Mouse (Mus musculus): ENCODE results near the gene Aqp11.

Aqp11 gene

DNA sequence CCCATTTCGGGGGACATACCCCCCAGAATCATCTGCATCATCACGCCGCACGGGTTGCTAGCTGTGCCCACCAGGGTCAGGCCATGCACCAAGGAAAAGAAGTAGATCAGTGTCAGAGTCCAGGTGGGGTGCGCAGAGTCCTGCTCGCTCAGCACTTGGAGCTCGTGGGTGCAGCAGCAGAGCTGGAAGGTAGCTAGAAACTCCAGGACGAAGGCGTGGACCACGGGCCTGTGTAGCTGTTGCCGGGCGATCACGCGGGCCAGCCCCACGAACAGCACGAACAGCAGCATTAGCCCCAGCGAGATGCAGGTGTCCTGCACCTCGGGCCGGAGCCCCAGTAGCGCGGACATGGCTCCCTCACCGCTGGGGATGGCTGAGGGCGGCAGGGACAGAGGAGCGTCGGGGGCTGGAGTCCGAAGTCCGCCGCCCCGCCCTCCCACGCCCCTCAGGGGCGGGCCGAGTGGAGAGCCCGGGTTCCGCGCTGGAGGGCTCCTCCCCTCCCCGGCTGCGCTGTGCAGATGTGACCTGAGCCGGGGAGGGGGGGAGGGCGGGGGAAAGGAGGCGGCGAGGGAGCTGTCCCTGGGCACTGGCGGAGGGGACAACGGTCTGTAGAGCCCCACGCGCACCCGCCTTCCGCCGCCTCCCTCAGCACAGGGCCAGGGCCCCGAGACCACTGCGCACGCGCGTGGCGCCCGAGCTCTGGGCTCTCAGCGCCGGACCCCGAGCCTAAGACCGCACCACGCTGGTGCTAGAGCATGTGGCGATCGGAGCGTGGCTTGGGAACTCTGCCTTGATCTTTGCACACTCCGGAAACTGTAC lies at the start of gene Aqp11:
TSS of gene Aqp11 (minus strand) at position 652 of the 819 bp plus-strand sequence.
- peak; percentile 84 to 90 for DNase-seq (ENCODE audit: low spot score in 2 of 2)

DNA sequence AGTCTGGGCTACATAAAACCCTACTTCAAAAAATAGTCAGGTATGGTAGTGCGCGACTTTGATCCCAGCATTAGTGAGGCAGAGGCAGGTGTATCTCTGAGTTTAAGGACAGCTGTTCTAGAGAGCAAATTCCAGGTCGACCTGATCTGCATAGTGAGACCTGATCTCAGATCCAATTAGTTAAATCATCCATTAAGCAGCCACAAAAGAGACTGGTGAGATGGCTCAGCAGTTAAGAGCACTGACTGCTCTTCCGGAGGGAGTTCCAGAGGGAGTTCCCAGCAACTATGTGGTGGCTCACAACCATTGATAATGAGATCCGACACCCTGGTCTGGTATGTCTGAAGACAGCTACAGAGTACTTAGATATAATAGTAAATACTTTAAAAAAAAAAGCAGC lies 45.4 kb upstream of the Aqp11 start:
- DNase-seq (ENCODE audit: low spot score in 2 of 2), result no peak

DNA sequence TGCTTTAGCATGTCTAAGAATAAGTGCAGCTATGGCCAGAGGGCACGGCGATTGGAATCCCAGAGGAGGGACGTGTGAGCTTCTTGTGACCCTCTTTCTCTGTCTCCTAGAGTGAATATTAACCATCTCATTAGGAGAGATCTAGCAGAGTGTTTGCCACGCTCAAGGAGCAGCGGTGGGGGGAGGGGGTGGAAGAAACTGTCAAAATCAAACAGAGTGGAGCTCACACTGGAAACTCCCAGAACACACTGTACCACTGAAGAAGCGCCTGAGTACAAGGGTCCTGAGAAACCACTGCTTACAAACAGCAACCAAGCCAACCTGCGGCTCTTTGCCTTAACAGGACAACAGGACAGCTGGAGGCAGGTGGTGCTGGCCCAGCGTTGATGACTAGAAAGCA lies 43.4 kb upstream of the Aqp11 start:
- DNase-seq (ENCODE audit: low spot score in 2 of 2), result no peak

DNA sequence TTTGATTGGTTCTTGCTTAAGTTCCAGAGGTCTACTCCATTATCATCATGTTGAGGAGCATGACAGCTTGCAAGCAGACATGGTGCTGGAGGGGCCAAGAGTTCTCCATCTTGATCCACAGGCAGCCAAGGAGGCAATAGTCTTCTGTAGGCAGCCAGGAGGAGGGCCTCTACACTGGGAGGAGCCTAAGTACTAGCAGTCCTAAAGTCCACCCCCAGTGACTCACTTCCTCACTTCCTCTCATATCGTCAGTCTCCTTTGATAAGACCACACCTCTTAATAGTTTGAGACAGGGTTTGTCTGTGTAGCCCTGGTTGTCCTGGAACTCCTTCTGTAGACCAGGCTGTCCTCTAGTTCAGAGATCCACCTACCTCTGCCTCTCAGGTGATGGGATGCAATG lies 42.7 kb upstream of the Aqp11 start:
- no peak for DNase-seq (ENCODE audit: low spot score in 2 of 2)

DNA sequence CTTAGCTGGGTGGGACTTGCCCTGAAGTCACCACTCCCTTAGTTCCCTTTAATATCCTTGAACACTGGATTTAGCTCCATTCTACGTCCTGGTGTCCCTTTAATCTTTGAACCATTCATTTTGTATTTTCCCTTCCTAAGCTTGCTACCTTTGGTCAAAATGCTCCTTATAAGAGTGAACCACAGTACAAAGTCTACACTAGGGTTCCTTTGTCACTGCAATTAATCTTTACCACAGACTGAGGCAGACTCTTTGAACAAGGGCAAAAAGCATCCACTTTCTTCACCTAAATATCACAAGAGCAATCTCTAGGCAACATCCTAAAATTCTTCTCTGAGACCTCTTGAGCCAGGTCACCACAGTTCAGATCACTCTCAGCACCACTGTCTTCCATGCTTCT lies 42.1 kb upstream of the Aqp11 start:
- no peak for DNase-seq (ENCODE audit: low spot score in 2 of 2)

DNA sequence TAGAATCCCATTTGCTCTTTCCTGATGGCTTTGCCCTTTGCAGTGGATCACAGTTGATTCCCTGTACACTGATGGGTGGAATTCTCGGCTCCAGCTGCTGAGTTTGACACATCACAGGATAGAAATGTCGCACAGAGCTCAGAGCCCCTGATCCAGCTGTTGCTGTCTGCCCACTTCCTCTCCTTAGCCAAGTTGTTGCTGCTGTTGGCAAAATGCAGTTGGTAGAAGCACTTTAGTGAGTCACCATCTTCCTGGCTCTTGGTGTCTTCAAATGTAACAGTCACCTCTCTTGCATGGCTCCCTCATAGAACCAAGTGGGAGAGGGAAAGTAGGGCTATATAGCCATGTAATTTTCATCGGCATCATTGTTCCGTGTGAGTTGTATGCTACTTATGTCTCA lies 39.1 kb upstream of the Aqp11 start:
- no peak for DNase-seq (ENCODE audit: low spot score in 2 of 2)

DNA sequence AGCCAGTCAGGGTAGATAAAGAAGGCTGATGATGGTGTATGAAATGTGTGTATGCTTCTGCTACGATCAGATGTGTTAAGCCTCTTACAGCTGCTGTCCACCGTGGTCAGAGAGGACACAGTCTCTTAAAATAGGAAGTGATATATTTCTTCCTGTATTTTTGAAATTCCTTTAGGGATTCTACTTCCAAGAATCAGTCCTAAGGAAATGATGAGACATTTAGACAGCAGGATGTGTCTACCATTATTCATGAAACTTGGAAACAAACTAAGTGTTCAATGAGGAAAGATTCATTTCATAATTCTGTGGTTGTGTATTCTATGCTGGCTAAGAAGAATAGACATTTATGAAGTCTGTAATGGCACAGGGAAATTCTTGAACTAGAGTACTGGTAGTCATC lies 37.8 kb upstream of the Aqp11 start:
- DNase-seq (ENCODE audit: low spot score in 2 of 2), result no peak

DNA sequence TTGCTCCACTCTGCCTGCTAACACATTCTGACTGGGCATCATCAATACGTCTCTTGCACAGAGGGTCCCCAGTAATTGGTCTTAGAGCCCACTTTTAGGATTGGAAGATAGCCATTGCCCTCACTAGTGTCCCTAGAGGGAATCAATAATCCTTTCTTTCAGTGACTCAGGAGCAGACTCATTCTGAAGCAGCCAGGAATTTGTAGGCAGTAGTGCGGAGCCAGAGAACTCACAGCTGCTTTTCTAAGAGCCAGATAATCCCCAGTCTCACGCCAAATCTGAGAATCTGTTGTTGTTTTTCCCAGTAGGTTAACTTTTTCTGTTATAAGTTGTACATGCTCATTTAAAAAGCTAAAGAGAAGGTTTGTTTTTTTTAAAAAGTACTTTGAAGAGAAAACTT lies 37.3 kb upstream of the Aqp11 start:
- no peak for DNase-seq (ENCODE audit: low spot score in 2 of 2)

DNA sequence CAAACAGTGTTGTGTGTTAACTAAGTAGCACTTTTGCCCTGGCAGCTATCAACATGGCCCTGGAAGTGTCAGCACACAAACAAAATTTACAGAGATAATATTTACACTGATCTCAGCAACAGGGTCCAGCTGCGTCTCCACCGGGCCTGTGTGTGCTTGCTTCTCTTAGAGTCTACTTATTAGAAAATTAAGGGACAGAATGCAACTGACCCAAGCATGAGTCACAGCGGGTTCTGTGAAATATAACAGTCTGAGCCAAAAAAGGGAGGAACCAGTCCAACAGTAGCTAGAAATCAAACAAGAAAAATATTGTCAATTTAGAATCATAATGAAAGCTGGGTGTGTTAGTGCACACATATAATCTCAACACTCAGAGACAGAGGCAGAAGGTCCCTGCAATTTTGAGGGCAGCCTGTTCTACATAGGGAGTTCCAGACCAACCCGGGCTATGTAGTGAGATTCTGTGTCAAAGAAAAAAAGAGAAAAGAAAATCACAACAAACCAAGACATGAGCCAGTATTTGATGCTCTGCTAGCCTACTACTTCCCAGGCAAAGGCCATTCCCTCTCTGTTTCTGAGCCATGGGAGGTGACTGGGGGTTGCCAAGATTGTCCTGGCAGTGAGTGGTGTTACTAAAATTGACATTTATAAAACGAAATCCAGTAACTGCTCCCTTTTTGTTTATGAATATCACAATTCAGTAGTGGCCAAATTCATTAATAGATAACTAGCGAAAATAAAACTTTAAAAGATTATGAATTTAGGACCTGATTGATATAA lies 32.9 kb upstream of the Aqp11 start:
- no peak for DNase-seq (ENCODE audit: low spot score in 2 of 2)

DNA sequence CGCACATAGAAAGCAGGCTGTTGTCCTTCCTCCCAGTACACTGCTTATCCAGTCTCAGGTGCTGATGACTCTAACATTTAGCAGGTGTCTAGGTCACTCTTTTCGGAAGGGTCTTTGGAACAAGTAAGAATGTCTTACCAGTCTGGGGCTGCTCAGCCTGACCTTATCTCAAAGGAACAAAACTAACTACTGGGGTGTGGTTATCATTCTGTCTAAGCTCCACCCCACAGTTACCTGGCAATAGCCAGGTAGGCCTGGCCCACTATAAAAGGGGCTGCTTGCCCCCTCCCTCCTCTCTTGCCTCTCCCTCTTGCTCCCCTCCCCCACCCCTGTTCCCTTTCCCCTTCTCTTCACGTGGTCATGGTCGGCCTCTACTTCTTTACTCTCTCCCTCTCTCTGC lies 30.9 kb upstream of the Aqp11 start:
- no peak for DNase-seq (ENCODE audit: low spot score in 2 of 2)

DNA sequence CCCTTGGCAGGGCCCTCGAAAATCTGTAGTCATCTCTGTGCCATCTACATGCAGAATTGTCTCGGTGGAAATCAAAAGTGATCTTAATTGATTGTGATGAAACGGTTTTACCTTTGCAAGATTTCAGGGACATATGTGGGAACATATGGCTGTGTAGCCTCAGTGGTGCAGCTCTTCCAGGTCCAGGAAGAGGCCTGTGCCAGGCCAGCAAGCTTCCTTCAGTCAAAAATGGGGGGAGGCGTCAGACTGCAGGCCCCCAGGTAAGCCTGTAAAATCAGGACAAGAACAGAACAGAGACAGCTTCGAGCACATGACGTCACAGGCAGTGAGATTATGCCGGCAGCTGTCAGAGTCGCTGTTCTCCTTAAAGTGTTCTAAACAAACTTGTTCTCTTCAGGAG lies 29.8 kb upstream of the Aqp11 start:
- no peak for DNase-seq (ENCODE audit: low spot score in 2 of 2)

DNA sequence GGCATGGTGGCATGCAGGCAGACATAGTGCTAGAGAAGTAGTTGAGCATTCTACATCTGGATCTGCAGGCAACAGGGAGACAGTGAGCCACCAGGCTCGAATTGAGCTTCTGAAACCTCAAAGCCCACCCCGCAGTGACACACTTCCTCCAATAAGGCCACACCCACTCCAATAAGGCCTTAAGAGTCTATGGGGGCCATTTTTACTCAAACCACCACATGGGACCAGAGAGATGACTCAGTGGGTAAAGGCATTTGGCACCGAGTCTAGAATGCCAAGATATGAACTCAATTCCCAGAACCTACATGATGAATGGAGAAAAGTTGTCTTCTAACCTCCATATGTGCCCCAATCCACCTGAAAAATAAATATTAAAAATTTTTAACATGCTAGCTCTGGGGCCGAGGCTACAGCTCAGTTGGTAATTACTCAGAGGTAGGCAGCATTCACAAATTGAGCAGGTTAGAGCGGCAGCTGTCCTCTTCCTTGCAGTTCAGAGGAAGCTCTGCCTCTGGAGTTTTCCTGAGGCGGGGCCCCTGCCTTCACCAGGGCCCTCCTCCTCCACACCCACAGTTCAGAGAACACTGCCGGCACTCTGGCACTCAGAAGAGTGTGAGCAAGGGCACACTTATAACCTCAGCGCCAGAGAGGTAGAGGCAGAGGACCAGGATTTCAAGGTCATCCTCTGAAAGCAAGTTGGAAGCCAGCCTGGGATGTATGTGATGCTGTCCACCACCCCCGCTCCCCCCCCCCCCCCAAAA lies 28.5 kb upstream of the Aqp11 start:
- DNase-seq (ENCODE audit: low spot score in 2 of 2), result no peak

DNA sequence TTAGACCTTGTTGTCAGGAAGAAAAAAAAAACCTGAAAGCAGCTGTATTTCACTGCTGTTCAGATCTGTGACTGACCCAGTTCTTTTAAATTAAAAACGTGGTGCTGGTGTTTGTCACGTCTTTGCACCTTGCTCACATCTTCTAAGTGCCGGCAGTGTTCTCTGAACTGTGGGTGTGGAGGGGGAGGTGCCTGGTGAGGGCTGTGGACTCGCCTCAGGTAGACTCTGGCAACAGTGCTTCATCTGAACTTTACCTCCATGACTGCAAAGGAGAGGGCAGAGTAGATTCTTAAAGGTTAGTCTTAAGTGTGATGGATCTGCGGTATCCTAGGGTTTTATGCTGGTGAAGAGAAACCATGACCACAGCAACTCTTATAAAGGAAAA lies 27.9 kb upstream of the Aqp11 start:
- DNase-seq (ENCODE audit: low spot score in 2 of 2), result no peak

DNA sequence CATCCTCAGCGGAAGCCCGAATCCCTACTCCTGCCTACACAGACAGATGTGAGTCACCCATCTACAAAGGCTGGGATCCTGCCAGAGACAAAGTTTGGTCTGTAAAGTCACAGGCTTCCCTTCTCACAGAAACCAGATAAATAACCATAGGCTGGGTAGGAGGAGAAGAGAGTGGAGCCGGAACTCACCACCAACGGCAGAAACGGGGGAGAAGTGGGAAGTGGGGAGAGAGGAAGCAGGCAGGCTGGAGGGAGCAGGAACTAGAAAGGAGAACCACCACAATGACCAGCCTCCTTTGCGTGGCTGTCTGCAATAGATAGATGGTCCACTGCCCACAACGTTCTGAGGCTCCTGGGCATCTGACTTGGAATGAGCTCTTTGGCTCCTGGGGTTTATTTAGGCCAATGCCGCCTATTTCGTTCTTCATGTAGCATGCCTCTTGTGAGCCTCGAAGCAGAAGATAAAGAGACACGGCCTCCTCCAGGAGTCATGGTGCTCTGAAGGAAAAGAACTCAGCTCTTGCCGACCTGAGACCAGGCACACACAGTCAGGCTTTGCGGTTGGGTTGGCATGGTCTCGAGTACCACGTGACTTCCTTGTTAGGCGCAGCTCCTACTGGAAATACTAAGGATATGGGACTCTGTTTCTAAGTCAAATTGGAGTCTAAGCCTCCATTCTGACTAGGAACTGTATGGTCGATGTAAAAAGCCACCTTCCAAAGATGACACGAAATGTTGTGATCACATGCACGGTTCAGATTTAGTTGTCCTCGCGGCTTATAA lies 27.3 kb upstream of the Aqp11 start:
- no peak for DNase-seq (ENCODE audit: low spot score in 2 of 2)

DNA sequence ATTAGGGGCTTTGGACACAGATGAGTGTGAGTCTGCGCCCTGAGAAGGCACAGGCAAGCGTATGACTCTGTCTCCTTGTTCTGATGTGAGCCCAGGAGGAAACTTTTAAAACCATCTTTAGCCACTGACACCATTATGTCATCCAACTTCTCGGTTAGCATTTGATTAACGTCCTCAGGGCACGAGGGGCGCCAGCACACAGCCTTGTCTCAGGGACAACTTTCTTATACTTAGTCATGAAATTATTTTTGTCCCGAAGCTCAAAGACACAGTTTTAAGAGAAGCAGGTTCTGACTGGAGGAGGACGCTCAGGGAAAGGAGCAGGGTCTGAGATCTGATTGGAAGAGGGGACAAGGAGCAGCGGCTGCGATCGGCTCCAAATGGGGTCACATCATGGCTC lies 26.5 kb upstream of the Aqp11 start:
- no peak for DNase-seq (ENCODE audit: low spot score in 2 of 2)

DNA sequence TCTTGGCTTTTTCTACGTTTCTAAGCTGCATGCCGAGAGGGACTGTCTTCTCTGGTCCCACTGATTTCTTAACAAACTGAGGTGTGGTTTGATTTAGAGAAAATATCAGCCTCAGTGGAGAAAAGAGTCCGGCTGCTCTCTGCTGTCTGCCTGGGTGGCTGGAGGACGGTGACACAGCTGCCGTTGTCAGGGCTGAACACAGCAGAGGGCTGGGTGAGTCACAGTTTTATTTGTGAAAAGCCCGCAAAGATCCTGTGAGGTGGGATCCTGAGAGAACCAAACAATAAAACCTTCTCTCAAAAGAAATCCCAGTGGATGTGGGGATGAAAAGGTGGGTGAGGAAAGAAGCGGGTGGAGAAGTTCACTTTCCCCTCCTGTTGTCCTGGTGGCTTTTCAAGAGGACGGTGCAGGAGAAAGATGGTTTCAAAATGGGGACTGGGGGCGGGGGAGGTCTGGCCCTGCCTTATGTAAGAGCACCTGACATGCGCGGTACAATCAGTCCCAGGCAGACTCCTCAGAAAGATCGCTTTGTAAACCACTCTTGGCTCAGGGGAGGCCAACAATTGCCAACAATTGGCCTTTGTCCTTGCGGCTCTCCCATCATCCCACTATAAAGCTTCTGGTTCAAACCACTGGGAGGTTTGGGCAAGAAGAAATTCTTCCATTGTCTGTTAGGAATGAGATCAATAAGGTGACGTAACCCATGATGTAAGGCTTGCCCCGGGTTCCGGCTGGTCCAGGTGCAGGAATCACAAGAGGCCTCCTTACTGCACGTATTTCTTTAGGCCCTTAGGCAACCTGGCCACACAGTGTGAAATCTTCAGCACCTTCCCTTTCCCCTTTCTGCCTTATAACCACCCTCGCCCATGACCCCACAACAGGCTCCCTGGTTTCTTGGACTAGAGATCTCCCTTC lies 19.1 kb upstream of the Aqp11 start:
- peak in 1 of 2 experiments; percentile 61 for DNase-seq (ENCODE audit: low spot score in 2 of 2)

DNA sequence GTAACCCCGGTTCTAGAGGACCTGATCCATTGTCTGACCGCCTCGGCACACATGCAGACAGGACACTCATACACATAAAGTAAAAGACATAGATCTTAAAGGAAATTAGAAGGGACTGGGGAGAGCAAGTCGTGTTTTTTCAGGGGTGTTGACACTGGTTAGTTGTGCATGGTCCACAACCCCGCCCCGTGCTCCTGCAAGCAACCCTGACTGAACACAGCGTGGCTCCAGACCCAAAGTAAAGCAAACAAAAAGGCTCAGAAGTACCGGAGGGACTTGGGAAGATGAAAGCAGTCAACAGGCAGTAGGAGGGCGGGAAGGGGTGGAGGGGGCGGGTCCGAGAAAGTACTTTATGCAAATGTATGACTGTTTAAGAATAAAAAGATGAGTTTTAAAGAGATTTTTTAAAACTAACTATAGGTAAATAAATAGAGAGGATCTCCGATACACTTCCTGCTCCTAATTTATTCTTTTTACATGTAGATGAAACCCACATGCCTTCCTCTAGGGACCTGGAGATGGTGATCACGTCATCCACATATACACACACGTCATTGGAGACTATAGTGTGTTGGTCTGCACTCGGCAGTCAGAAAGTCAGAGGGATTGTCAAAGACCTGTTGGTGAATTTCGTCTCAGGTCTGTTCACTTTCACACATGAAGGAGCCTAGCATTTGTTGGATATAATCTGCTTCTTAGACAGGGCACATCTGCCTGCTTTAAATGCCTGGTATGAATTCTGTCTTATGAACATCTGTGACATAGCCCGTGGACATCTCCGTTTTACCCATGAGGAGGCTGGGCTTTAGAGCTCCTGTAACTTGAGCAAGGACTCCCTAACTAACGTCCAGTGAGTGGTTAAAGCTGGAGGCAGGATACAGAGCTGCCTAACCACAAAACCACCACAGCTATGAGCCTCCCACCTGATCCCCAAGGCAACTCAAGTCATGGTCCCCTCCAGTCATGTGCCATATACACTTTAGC lies 11.4 kb upstream of the Aqp11 start:
- no peak for DNase-seq (ENCODE audit: low spot score in 2 of 2)

DNA sequence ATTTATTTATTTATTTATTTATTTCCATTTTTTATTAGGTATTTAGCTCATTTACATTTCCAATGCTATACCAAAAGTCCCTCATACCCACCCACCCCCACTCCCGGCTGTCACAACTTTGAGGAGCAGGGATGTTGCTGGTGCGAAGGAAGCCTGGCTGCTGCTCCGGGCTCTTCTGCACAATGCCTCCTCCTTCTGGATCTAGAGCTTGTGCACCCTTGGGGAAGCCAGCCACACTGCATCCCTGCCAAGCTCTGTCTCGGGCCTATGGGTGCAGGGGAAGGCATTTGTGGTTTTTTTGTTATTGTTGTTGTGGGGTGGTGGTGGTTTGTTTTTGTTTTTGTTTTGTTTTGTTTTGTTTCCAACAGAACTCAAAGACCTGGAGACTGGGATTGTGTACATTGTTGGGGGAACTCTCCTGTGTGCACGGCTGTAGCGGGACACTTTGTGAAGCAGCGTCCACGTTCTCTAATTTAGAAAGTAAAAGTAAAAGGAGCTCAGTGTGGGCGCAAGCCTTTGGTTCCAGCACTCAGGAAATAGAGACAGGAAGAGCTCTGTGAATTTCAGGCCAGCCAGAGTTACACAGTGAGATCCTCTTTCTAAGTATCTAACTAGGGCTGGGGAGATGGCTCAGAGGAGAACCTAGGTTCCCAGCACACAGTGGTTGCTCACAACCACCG lies 10.6 kb upstream of the Aqp11 start:
- no peak for DNase-seq (ENCODE audit: low spot score in 2 of 2)
